Mouse (Mus musculus) limb, embryonic 12.5 days (tissue): ENCODE measurements around the gene Klf3. TPM values are rescaled to one million over a fixed set of nuclear protein-coding genes. Genes with fewer than 3 reads are reported as not detected.
A peak's percentile ranks its signal among the peaks of the same experiment; 100 is the strongest.

Experiments used
- ATAC-seq: fragments of 200-750 bp; cut with Nextera tagmentation; 2 replicates; pipeline ENCODE4 v1.8.0; 2017; ENCODE audit warnings: low read depth, moderate TSS enrichment; ENCODE audit not compliant: insufficient number of reproducible peaks, insufficient read depth, low FRiP score, low TSS enrichment
- H3K27ac ChIP-seq: fragments of 300-500 bp; sonication (generic); 2 replicates; pipeline ENCODE4 v1.5.1; 2016; ENCODE audit warnings: mild to moderate bottlenecking, moderate library complexity
- H3K27me3 ChIP-seq: fragments of 300-500 bp; sonication (generic); 2 replicates; pipeline ENCODE4 v1.6.1; 2016; ENCODE audit warnings: mild to moderate bottlenecking, moderate library complexity
- H3K36me3 ChIP-seq: fragments of 300-500 bp; sonication (generic); 2 replicates; pipeline ENCODE4 v1.6.1; 2016; ENCODE audit warnings: mild to moderate bottlenecking, moderate library complexity
- H3K4me1 ChIP-seq: fragments of 300-500 bp; sonication (generic); replicated peaks from 2 replicates; pipeline ENCODE4 v1.6.1; 2016
- H3K4me2 ChIP-seq: fragments of 300-500 bp; sonication (generic); 2 replicates; pipeline ENCODE4 v1.6.1; 2016; ENCODE audit warnings: mild to moderate bottlenecking, moderate library complexity
- H3K4me3 ChIP-seq: fragments of 300-500 bp; sonication (generic); replicated peaks from 2 replicates; pipeline ENCODE4 v1.5.1; 2016; ENCODE audit warnings: mild to moderate bottlenecking
- H3K9ac ChIP-seq: fragments of 300-500 bp; sonication (generic); replicated peaks from 2 replicates; pipeline ENCODE4 v1.6.1; 2016; ENCODE audit warnings: mild to moderate bottlenecking, moderate library complexity
- H3K9me3 ChIP-seq: fragments of 300-500 bp; sonication (generic); 2 replicates; pipeline ENCODE4 v1.6.1; 2016; ENCODE audit warnings: mild to moderate bottlenecking, moderate library complexity
- WGBS: fragments of 180-500 bp; shearing (Covaris S2); methylation state at CpG from one replicate; pipeline ENCODE4 v1.1.7; 2016; 5-methylcytosine and 5-hydroxymethylcytosine counted together
- polyA plus RNA-seq: library from polyadenylated mRNA; unstranded; fragments of >200 nt; fragmentation: Nextera tagmentation; extraction: Ambion mirVana; gene quantifications from 2 replicates; pipeline ENCODE4 v1.2.1, GENCODE M21; 2016

The Klf3 gene
- polyA plus RNA-seq, 1 experiment from 2014 or later, result 37.8 TPM

GRCm38 (mm10) chr5:64862269-64862668 lies 59.1 kb downstream of the Klf3 start:
- Histone ChIP-seq H3K27ac (peak overlapping the region; percentile 53; the same call in 1 of the 2 replicates), H3K36me3 (no peaks in the 10 kb centered on the region), H3K9me3 (no peaks in the 10 kb centered on the region), H3K4me2 (no peak overlapping the region), H3K9ac (no peak overlapping the region), H3K27me3 (no peaks in the 10 kb centered on the region), H3K4me3 (no peak overlapping the region), H3K4me1 (peaks cover 23% of the 10 kb centered on the region)
- WGBS, result 79% methylated on average over 9 of the region's 9 CpGs
- ATAC-seq, result no peak

GRCm38 (mm10) chr5:64864699-64865108 lies 61.5 kb downstream of the Klf3 start:
- Histone ChIP-seq H3K4me1 (peaks cover 23% of the 10 kb centered on the region), H3K9ac (no peak overlapping the region), H3K4me3 (no peak overlapping the region), H3K4me2 (no peak overlapping the region), H3K27me3 (no peaks in the 10 kb centered on the region), H3K36me3 (no peaks in the 10 kb centered on the region), H3K9me3 (peaks cover 5% of the 10 kb centered on the region; the same call in 1 of the 2 replicates), H3K27ac (0 out of 2 replicates have a peak overlapping the region, but pooled peaks have one; percentile 53)
- ATAC-seq, result no peak
- 42% methylated on average over 4 of the region's 4 CpGs for WGBS

DNA sequence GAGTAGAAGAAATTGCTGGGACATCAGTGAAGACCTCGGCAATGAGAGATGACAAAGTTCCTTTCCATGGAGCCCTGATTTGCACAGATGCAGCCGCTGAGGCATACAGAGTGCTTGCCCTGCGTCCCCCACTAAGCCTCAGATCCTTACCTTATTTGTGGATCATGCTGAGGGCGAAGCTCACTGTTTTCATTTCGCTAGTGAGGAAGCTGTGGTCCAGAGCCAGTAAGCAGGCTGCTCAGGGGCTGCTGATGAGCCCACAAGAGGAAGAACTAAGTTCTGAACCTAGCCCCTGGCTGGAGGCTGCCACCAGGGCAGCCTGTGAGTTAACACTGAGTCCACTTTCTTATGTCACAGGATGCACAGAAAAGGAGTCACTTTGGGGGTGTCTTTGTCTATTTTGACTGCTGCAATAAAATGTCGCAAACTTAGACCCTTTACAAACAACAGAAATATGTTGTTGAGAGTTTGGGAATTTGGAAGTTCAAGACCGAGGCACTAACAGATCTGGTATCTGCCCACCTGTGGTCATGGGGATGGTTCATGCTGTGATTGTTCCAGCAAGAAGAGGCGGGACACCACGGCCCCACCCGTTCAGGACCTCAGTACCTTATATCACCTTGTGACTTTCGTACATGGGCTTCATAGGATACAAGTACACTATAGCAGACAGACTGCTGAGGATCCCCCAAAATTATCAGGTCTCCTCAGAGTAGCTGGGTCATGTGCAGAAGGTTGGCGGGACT lies 62.2 kb downstream of the Klf3 start:
- Histone ChIP-seq H3K9ac (no peak overlapping the region), H3K4me2 (no peak overlapping the region), H3K36me3 (no peaks in the 10 kb centered on the region), H3K27ac (peak overlapping the region; percentile 53; the same call in 1 of the 2 replicates), H3K27me3 (no peaks in the 10 kb centered on the region), H3K4me1 (peaks cover 23% of the 10 kb centered on the region), H3K4me3 (no peak overlapping the region), H3K9me3 (peaks cover 5% of the 10 kb centered on the region; the same call in 1 of the 2 replicates)
- no peak for ATAC-seq
- 79% methylated on average over 12 of the region's 12 CpGs for WGBS

- Histone ChIP-seq H3K9me3 (peaks cover 5% of the 10 kb centered on the region; the same call in 1 of the 2 replicates), H3K36me3 (no peaks in the 10 kb centered on the region), H3K4me3 (no peak overlapping the region), H3K9ac (no peak overlapping the region), H3K4me1 (peaks cover 16% of the 10 kb centered on the region), H3K4me2 (no peak overlapping the region), H3K27ac (0 out of 2 replicates have a peak overlapping the region, but pooled peaks have one; percentile 12), H3K27me3 (no peaks in the 10 kb centered on the region)
- 39% methylated on average over 5 of the region's 5 CpGs for WGBS
- no peak; the same call in 1 of the 2 replicates for ATAC-seq
Measured at GRCm38 (mm10) chr5:64866331-64867050, 63.3 kb downstream of the Klf3 start.

DNA sequence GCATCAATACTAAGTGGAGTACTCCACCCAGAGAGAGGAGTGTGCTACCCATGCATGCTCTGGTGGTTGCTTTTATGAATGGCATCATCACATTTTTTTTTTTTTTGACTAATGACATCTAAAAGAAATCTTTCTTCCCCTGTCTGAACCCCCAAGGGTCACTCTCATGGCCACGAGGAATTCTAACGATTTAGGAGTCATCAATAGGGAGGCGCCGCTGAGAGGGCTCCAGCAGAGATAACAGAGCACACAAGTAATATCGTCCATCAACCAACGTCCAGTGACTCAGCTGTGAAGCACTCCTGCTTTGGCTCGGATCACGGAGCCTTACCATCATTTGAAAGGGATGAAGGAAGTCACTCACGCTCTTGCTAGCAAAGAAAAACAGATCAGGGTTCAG lies 63.9 kb downstream of the Klf3 start:
- ATAC-seq, result no peak
- WGBS, result 61% methylated on average over 9 of the region's 9 CpGs

DNA sequence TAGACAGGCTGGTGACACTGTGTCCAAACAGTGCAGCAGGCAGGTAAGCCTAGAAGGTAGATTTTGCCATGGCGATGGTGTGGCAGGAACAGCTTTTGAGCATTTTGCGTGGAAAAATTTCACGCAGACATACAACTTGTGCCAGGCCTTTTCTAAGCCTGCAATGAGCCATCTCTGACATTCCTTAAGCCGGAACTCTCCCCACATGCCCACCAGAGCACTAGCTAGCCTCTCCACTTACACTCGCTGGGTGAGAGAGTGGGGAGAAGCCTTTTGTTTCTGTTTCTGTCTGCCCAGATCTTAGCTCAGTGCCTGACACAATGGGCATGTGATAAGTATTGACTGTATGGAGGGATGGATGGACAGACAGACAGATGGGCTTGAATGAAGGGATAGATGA lies 64.4 kb downstream of the Klf3 start:
- H3K4me1 ChIP-seq, result peaks cover 6% of the 10 kb centered on the region; the same call in 1 of the 2 replicates
- WGBS, result 91% methylated on average over 5 of the region's 5 CpGs
- no peak overlapping the region for H3K4me3 ChIP-seq
- H3K36me3 ChIP-seq, result no peaks in the 10 kb centered on the region
- no peak overlapping the region for H3K4me2 ChIP-seq
- H3K9ac ChIP-seq, result no peak overlapping the region
- H3K9me3 ChIP-seq, result peaks cover 5% of the 10 kb centered on the region; the same call in 1 of the 2 replicates
- H3K27me3 ChIP-seq, result no peaks in the 10 kb centered on the region
- no peak for ATAC-seq
- no peak overlapping the region for H3K27ac ChIP-seq

More for the DNA sequence above, 63.9 kb downstream of the Klf3 start:
- Histone ChIP-seq H3K36me3 (no peaks in the 10 kb centered on the region), H3K4me2 (no peak overlapping the region), H3K9ac (no peak overlapping the region), H3K27me3 (no peaks in the 10 kb centered on the region), H3K27ac (no peak overlapping the region), H3K9me3 (peaks cover 5% of the 10 kb centered on the region; the same call in 1 of the 2 replicates), H3K4me3 (no peak overlapping the region), H3K4me1 (peaks cover 10% of the 10 kb centered on the region; the same call in 1 of the 2 replicates)

- ATAC-seq, result peak; percentile 38; the same call in 1 of the 2 replicates
- H3K36me3 ChIP-seq, result no peaks in the 10 kb centered on the region
- no peak overlapping the region for H3K4me3 ChIP-seq
- 69% methylated on average over 12 of the region's 12 CpGs for WGBS
- 0 out of 2 replicates have a peak overlapping the region, but pooled peaks have one; percentile 18 for H3K4me2 ChIP-seq
- no peaks in the 10 kb centered on the region for H3K27me3 ChIP-seq
- H3K4me1 ChIP-seq, result peaks cover 36% of the 10 kb centered on the region
- no peak overlapping the region for H3K9ac ChIP-seq
- peak overlapping the region; percentile 91 for H3K27ac ChIP-seq
- H3K9me3 ChIP-seq, result no peaks in the 10 kb centered on the region; the same call in 1 of the 2 replicates
Measured at GRCm38 (mm10) chr5:64876086-64876830, 73.1 kb downstream of the Klf3 start.

DNA sequence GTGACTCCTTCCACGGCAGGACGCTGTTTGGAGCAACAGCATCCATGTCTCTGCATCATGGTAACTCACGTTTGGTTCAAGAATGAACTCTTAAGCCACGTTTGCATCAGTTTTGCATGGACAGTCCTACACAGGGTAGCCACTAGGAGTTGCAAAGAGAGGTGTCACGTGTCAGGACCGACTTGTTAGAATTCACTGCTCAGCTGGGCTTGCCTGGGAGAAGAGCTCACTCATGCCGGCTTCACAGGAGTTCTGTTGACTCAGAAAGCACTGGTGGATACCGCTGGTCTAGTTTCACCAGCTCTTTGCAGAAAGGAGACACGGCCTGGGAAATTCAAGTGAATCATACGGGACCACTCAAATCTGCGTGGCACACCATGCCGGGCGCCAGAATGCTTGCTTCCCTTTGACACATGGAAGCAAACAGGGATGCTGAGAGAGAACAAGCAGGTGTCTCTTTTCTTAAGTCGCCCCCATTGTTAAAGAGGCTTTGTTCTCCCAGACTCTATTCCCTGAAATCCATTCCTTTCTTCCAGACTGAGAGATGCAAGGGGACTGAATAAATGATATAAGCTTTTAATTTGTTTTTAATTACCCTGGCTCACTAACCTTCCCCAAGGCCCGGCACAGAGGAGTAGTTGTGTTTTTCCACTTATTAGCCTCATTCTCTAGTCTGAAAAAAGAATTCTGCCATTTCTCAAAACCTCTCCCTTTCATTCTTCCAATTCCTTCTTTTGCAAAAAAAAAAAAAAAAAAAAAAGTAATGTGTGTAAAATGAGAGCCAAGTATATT lies 74.2 kb downstream of the Klf3 start:
- Histone ChIP-seq H3K36me3 (no peaks in the 10 kb centered on the region), H3K9me3 (no peaks in the 10 kb centered on the region; the same call in 1 of the 2 replicates), H3K4me1 (peaks cover 36% of the 10 kb centered on the region), H3K9ac (no peak overlapping the region), H3K4me2 (no peak overlapping the region), H3K4me3 (no peak overlapping the region), H3K27ac (peak overlapping the region; percentile 91), H3K27me3 (no peaks in the 10 kb centered on the region)
- no peak for ATAC-seq
- WGBS, result 32% methylated on average over 15 of the region's 15 CpGs

DNA sequence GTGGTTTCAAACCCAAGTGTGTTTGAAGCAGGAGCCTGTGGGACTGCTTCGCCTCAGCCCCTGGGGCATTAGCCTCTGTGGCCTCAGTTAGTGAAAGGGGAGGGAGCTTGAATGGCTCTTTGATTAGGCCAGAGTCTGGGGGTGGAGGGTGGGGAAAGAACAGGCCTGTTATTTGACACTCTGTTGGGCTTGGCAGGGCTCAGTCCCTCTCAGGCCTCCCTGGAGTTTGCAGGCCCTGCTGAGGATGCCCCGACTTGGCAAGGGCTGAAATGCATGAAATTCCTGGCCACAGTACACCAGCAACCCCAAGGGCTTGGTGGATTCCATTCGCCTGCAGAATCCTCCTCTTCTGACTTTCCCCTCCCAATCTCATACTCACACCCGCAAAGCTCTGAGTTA lies 74.8 kb downstream of the Klf3 start:
- no peak overlapping the region for H3K4me2 ChIP-seq

GRCm38 (mm10) chr5:64878526-64878925 lies 75.3 kb downstream of the Klf3 start:
- 64% methylated on average over 2 of the region's 2 CpGs for WGBS
- peaks cover 36% of the 10 kb centered on the region for H3K4me1 ChIP-seq
- no peaks in the 10 kb centered on the region; the same call in 1 of the 2 replicates for H3K9me3 ChIP-seq
- H3K9ac ChIP-seq, result no peak overlapping the region
- H3K4me3 ChIP-seq, result no peak overlapping the region
- no peak for ATAC-seq
- H3K4me2 ChIP-seq, result no peak overlapping the region
- no peaks in the 10 kb centered on the region for H3K27me3 ChIP-seq
- no peaks in the 10 kb centered on the region for H3K36me3 ChIP-seq
- peak overlapping the region; percentile 91 for H3K27ac ChIP-seq

More for the DNA sequence above, 74.8 kb downstream of the Klf3 start:
- Histone ChIP-seq H3K9me3 (no peaks in the 10 kb centered on the region; the same call in 1 of the 2 replicates), H3K36me3 (no peaks in the 10 kb centered on the region), H3K4me1 (peaks cover 36% of the 10 kb centered on the region), H3K27ac (peak overlapping the region; percentile 91), H3K27me3 (no peaks in the 10 kb centered on the region), H3K4me3 (no peak overlapping the region), H3K9ac (no peak overlapping the region)
- ATAC-seq, result peak; percentile 91
- WGBS, result 4% methylated on average over 4 of the region's 4 CpGs
